Mouse (Mus musculus) ZHBTc4 (cell line): Measurements from ENCODE around the gene Usmg5.
A peak's percentile ranks its signal among the peaks of the same experiment; 100 is the strongest.

Experiments used
- DNase-seq: peaks from one replicate; pipeline ENCODE4 v3.0.0-alpha.2; 2011; ENCODE audit warnings: low read depth, low spot score

Gene Usmg5

GRCm38 (mm10) chr19:47057684-47058083 lies 32.8 kb downstream of the Usmg5 start:
- no peak for DNase-seq

DNA sequence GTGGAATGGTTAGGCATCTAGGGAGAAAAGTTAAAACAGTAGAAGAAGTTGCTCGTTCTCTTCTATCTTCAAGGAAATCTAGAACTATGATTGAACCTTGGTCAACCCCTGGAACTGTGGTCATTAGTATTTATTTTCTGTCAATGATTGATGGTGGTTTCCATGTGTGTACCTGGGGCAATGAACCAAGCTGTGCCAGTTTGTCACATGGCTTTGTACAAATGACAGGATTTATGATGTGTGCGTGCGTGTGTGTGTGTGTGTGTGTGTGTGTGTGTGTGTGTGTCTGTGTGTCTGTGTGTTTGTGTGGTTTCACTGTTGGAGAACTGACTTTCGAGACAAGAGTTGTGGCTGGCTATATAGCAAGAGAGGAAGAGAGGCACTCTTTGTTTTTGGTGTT lies 37.0 kb downstream of the Usmg5 start:
- no peak for DNase-seq

- no peak for DNase-seq
Measured at GRCm38 (mm10) chr19:47052927-47053326, 37.5 kb downstream of the Usmg5 start.

- DNase-seq = peak; percentile 96
Measured at GRCm38 (mm10) chr19:47050271-47051032, 40.0 kb downstream of the Usmg5 start, which contains the start of gene Pcgf6. Gene Pcgf6 (minus strand): TSS chr19:47050906.

GRCm38 (mm10) chr19:47049840-47050239 lies 40.6 kb downstream of the Usmg5 start:
- no peak for DNase-seq

DNA sequence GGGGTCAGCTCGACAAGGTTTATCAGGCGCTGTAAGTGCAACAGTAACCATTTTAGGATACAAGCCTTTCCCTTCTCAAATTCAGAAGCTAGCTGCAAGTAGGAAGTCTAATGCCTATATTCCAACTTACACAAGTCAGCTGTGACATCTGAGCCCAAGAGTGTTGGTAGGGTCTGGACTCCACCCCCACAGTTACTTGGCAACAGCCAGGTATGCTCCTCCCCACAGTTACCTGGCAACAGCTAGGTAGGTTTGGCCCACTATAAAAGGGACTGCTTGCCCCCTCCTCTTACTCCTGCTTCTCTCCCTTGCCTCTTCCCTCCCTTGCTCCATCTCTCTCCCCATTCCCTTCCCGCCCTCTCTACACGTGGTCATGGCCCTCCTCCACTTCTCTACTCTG lies 41.4 kb downstream of the Usmg5 start:
- peak; percentile 43 for DNase-seq

- DNase-seq = peak; percentile 97
Measured at GRCm38 (mm10) chr19:47047236-47047833, 43.1 kb downstream of the Usmg5 start.

DNA sequence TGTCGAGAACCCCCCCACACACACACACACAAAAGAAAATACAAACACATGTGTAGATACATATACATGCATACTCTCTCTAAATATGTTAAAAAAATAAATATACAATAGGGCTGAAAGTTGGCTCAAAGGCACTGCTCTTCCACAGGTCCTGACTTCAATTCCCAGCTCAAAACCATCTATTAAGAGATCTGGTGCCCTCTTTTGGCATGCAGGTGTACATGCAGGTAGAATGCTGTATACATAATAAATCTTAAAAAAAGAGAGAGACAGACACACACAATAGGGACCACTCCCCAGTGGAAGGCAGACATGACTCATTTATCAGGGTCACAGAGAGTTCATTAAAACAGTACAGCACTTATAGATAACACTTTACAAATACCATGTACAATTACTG lies 44.1 kb downstream of the Usmg5 start:
- no peak for DNase-seq

- DNase-seq = no peak
Measured at GRCm38 (mm10) chr19:47043608-47044007, 46.8 kb downstream of the Usmg5 start.

DNA sequence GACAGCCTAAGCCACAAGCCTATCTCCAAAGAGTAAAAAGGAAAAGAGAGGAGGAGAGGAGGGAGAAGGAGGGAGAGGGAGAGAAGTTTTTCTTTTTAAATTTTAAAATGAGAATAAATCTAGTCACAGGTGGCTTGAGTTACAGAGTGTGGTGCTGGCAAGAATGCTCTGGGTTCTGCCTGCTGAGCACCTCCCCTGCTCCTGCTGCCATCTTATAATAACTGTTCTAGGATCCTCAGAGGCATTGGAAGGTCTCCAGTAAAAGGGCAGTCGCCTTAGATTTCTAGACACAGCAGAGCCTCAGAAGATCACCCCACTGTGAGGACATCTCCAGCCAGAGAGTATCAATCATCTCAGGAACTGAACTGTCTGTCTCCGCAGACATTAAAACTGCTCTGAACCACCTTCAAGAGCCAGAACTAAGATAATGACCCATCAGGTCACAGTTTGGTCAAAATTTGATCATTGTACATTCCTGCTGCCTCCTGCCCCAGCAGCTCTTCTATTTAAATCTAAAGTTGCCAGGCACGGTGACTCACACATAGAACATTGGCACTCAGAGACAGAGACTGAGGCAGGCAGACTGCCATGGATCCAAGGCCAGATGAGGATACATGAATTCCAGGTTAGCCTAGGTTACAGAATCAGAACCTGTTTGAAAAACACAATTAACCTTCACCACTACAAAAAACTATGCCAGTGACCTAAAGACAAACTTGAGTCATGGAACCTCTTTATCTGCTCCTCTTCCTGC lies 49.5 kb downstream of the Usmg5 start:
- no peak for DNase-seq

- no peak for DNase-seq
Measured at GRCm38 (mm10) chr19:47036596-47036995, 53.9 kb downstream of the Usmg5 start.

DNA sequence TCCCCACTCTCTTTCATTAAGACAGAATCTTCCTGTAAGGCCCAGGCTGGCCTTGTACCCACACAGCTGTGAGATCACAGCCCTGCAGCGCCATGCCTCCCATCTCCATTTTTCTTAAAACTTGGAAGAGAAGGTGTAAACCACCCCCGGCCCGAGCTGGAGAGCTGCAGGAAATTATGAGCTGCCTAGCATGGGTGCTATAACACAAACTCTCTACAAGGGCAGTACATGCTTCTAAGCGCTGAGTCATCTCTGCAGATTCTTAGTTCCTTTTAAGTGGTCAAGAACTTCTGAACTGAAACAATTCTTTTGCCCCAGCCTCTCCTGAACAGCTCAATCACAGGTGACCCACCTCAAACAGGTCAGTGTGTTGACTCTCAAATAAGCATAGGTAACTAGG lies 55.5 kb downstream of the Usmg5 start:
- no peak for DNase-seq
